Mouse (Mus musculus) MEL (cell line): ENCODE measurements around the gene Zfp85. TPM values are rescaled to one million over a fixed set of nuclear protein-coding genes. Genes with fewer than 3 reads are reported as not detected.
"Not testable (repeated sequence)": the region's sequence is repeated elsewhere in the genome, so short reads cannot be mapped to it uniquely, and the experiment has no call there.

Experiments used
- DNase-seq: peaks from one replicate; pipeline ENCODE4 v3.0.0; 2011; ENCODE audit warnings: low read depth, low spot score
- H3K27ac ChIP-seq: 2 replicates; pipeline ENCODE4 v1.5.1; 2012; ENCODE audit warnings: low read depth, mild to moderate bottlenecking, control low read depth, low read length, moderate library complexity; ENCODE audit not compliant: control insufficient read depth
- H3K27me3 ChIP-seq, 2 experiments: fragments of 150-350 bp in 1 of 2; sonication (generic) in 1 of 2; 2 replicates each; pipeline ENCODE4 v1.6.1; 2012; ENCODE audit warnings: low read length in 2 of 2, mild to moderate bottlenecking in 2 of 2, improper control_type of control experiment in 1 of 2, moderate library complexity in 1 of 2; ENCODE audit not compliant: insufficient read depth in 2 of 2, control insufficient read depth in 1 of 2
- H3K36me3 ChIP-seq, 2 experiments: 2 replicates each; pipeline ENCODE4 v1.6.1; 2012 to 2014; ENCODE audit warnings: low read length in 2 of 2, improper control_type of control experiment in 1 of 2, inconsistent platforms in 1 of 2, mild to moderate bottlenecking in 1 of 2; ENCODE audit not compliant: insufficient read depth in 2 of 2, control insufficient read depth in 1 of 2
- H3K4me1 ChIP-seq, 2 experiments: fragments of 150-350 bp in 1 of 2; sonication (generic) in 1 of 2; 2 replicates each; pipeline ENCODE4 v1.6.1; 2012; ENCODE audit warnings: low read length in 2 of 2, improper control_type of control experiment in 1 of 2, mild to moderate bottlenecking in 1 of 2; ENCODE audit not compliant: insufficient read depth in 2 of 2, control insufficient read depth in 1 of 2
- H3K4me3 ChIP-seq, 2 experiments: fragments of 150-350 bp in 1 of 2; sonication (generic) in 1 of 2; 2 replicates each; pipeline ENCODE4 v1.5.1; 2012; ENCODE audit warnings: low read depth in 2 of 2, low read length in 2 of 2, mild to moderate bottlenecking in 2 of 2, moderate library complexity in 2 of 2, control low read depth in 1 of 2, improper control_type of control experiment in 1 of 2; ENCODE audit not compliant: control insufficient read depth in 1 of 2, insufficient read depth in 1 of 2
- H3K79me2 ChIP-seq: 2 replicates; pipeline ENCODE4 v1.6.1; 2012; ENCODE audit warnings: mild to moderate bottlenecking, low read length, moderate library complexity; ENCODE audit not compliant: control insufficient read depth, poor library complexity, insufficient read depth
- H3K9ac ChIP-seq: 2 replicates; pipeline ENCODE4 v1.6.1; 2012; ENCODE audit warnings: low read depth, mild to moderate bottlenecking, control low read depth, low read length, moderate library complexity; ENCODE audit not compliant: control insufficient read depth, poor library complexity, severe bottlenecking
- H3K9me3 ChIP-seq: fragments of 150-350 bp; sonication (generic); replicated peaks from 2 replicates; pipeline ENCODE4 v1.6.1; 2012; ENCODE audit warnings: mild to moderate bottlenecking, low read length, improper control_type of control experiment, moderate library complexity; ENCODE audit not compliant: insufficient read depth
- CHD1 ChIP-seq: IDR thresholded peaks from 2 replicates; pipeline ENCODE4 v1.6.1; 2012; ENCODE audit warnings: low read depth, mild to moderate bottlenecking, inconsistent platforms, low read length, improper control_type of control experiment
- E2F4 ChIP-seq: IDR thresholded peaks from 2 replicates; pipeline ENCODE4 v1.6.1; 2011; ENCODE audit warnings: low read depth, low read length, improper control_type of control experiment, borderline replicate concordance
- ELF1 ChIP-seq: IDR thresholded peaks from 2 replicates; pipeline ENCODE4 v1.6.1; 2014; ENCODE audit warnings: low read depth, mild to moderate bottlenecking, inconsistent platforms, low read length, improper control_type of control experiment, moderate library complexity
- EP300 ChIP-seq, 2 experiments: IDR thresholded peaks; 2 replicates each; pipeline ENCODE4 v1.6.1; 2011; ENCODE audit warnings: improper control_type of control experiment in 2 of 2, low read length in 2 of 2, low read depth in 1 of 2, mild to moderate bottlenecking in 1 of 2
- ETS1 ChIP-seq: IDR thresholded peaks from 2 replicates; pipeline ENCODE4 v1.6.1; 2012; ENCODE audit warnings: low read depth, mild to moderate bottlenecking, inconsistent platforms, low read length, improper control_type of control experiment, moderate library complexity
- JUND ChIP-seq: IDR thresholded peaks from 2 replicates; pipeline ENCODE4 v1.6.1; 2011; ENCODE audit warnings: low read depth, mild to moderate bottlenecking, improper control_type of control experiment, low read length
- MYB ChIP-seq: IDR thresholded peaks from 2 replicates; pipeline ENCODE4 v1.6.1; 2011; ENCODE audit warnings: mild to moderate bottlenecking, low read depth, low read length, improper control_type of control experiment
- POLR2A ChIP-seq, 2 experiments: IDR thresholded peaks; 2 replicates each; pipeline ENCODE4 v1.6.1; 2011 to 2012; ENCODE audit warnings: low read length in 2 of 2, mild to moderate bottlenecking in 2 of 2, control low read depth in 1 of 2, improper control_type of control experiment in 1 of 2, low read depth in 1 of 2, moderate library complexity in 1 of 2; ENCODE audit not compliant: control insufficient read depth in 1 of 2, insufficient read depth in 1 of 2, poor library complexity in 1 of 2
- POLR2AphosphoS2 ChIP-seq: IDR thresholded peaks from 2 replicates; pipeline ENCODE4 v1.6.1; 2011; ENCODE audit warnings: low read length, improper control_type of control experiment
- RAD21 ChIP-seq: IDR thresholded peaks from 2 replicates; pipeline ENCODE4 v1.6.1; 2011; ENCODE audit warnings: mild to moderate bottlenecking, low read depth, low read length, improper control_type of control experiment
- RCOR1 ChIP-seq: IDR thresholded peaks from 2 replicates; pipeline ENCODE4 v1.6.1; 2012; ENCODE audit warnings: low read depth, mild to moderate bottlenecking, inconsistent platforms, low read length, improper control_type of control experiment
- SMC3 ChIP-seq: IDR thresholded peaks from 2 replicates; pipeline ENCODE4 v1.6.1; 2011; ENCODE audit warnings: low read depth, low read length, improper control_type of control experiment
- TAL1 ChIP-seq: IDR thresholded peaks from 2 replicates; pipeline ENCODE4 v1.6.1; 2012; ENCODE audit warnings: mild to moderate bottlenecking, inconsistent platforms, low read length, moderate library complexity, mixed read lengths
- TBP ChIP-seq: IDR thresholded peaks from 2 replicates; pipeline ENCODE4 v1.8.0; 2011; ENCODE audit warnings: low read depth, low read length, improper control_type of control experiment
- TCF12 ChIP-seq: IDR thresholded peaks from 2 replicates; pipeline ENCODE4 v1.6.1; 2014; ENCODE audit warnings: low read depth, mild to moderate bottlenecking, inconsistent platforms, low read length, improper control_type of control experiment, moderate library complexity
- UBTF ChIP-seq: IDR thresholded peaks from 2 replicates; pipeline ENCODE4 v1.6.1; 2012; ENCODE audit warnings: low read depth, mild to moderate bottlenecking, inconsistent platforms, low read length, improper control_type of control experiment, moderate library complexity, borderline replicate concordance; ENCODE audit not compliant: insufficient read depth
- USF2 ChIP-seq, 2 experiments: IDR thresholded peaks; 2 replicates each; pipeline ENCODE4 v1.6.1; 2011 to 2012; ENCODE audit warnings: improper control_type of control experiment in 2 of 2, low read length in 2 of 2, borderline replicate concordance in 1 of 2, inconsistent platforms in 1 of 2, low read depth in 1 of 2, mild to moderate bottlenecking in 1 of 2; ENCODE audit not compliant: insufficient read depth in 1 of 2
- ZMIZ1 ChIP-seq: IDR thresholded peaks from 2 replicates; pipeline ENCODE4 v1.6.1; 2012; ENCODE audit warnings: low read depth, mild to moderate bottlenecking, inconsistent platforms, low read length, improper control_type of control experiment, moderate library complexity
- polyA plus RNA-seq, 2 experiments: library from polyadenylated mRNA; stranded (reverse) in 1 of 2; unstranded in 1 of 2; fragments of >175 nt in 1 of 2; fragments of >200 nt in 1 of 2; gene quantifications; 2 replicates each; pipeline versions ENCODE4 v1.2.1 to v1.2.4; 2012; ENCODE audit warnings: low replicate concordance in 2 of 2, low read depth in 1 of 2; ENCODE audit not compliant: insufficient read length in 2 of 2, insufficient read depth in 1 of 2, missing spikeins in 1 of 2
- total RNA-seq: library from RNA; depleted of rRNA; stranded (reverse); fragments of 300-350 nt; gene quantifications from 2 replicates; pipeline ENCODE4 v1.2.3, GENCODE M21; 2012

Gene Zfp85
- total and polyA plus RNA-seq, 3 experiments = 1.6 to 2.1 TPM; not detected in 1

DNA sequence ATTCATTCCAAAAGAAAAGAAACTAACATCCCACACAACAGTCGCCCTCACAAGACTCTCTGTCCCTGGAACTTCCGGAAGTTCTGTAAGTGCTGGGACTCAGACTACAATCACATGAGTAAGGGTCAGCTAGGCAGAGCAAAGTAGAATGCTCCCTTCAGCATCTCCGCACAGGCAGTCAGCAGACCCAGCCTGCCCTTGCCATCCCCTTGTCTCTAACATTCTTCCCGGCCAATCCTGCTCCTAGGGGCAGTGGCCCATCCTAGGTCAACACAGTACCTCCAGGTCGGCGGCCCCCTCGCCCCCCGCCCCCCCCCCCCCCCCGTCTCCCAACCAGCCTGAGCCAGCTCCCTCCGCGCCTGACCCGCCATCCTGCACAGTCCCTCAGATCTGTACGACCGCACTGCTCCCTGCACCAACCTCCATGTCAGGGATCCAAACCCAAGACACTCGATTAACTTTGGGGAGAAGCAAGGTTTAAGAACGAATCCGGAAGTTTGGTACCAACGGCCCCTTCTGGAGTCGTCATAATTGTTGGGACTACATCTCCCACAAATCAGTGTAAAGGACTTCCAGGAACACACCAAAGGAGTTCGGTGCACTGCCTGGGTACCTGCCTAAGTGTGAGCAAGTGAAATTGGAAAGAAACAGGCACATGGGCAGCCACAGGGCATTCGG lies 26.2 kb downstream of the Zfp85 start, which contains the start of gene Zfp65:
Zfp65 (minus strand) TSS at position 533 of the 678 bp plus-strand sequence.
- H3K79me2 ChIP-seq = peaks cover 2% of the 10 kb centered on the region; the same call in 1 of the 2 replicates
- no peaks in the 10 kb centered on the region for H3K9me3 ChIP-seq
- no peak within 1 kb of the TSS for H3K4me3 ChIP-seq
- TF ChIP-seq EP300 (IDR thresholded peaks at IDR 0.05; ENCODE audit: low read depth in 1 of 2, low read length in 2 of 2) (no peak), RAD21 (no peak), ZMIZ1 (no peak), POLR2A (IDR thresholded peaks at IDR 0.05; ENCODE audit: control insufficient read depth in 1 of 2, insufficient read depth in 1 of 2, low read depth in 1 of 2, low read length in 2 of 2, poor library complexity in 1 of 2) (no peak), TBP (no peak), TCF12 (no peak), JUND (no peak), USF2 (IDR thresholded peaks at IDR 0.05; ENCODE audit: borderline replicate concordance in 1 of 2, insufficient read depth in 1 of 2, low read depth in 1 of 2, low read length in 2 of 2) (no peak), SMC3 (no peak), RCOR1 (no peak), CHD1 (no peak), MYB (no peak), ETS1 (no peak), POLR2AphosphoS2 (no peak), E2F4 (no peak), ELF1 (no peak), UBTF (no peak), TAL1 (no peak)
- H3K27me3 ChIP-seq = no peaks in the 10 kb centered on the region
- no peaks in the 10 kb centered on the region for H3K36me3 ChIP-seq
- no peak within 1 kb of the TSS for H3K9ac ChIP-seq
- no peaks in the 10 kb centered on the region for H3K4me1 ChIP-seq
- no peak for DNase-seq
- no peak within 1 kb of the TSS for H3K27ac ChIP-seq

DNA sequence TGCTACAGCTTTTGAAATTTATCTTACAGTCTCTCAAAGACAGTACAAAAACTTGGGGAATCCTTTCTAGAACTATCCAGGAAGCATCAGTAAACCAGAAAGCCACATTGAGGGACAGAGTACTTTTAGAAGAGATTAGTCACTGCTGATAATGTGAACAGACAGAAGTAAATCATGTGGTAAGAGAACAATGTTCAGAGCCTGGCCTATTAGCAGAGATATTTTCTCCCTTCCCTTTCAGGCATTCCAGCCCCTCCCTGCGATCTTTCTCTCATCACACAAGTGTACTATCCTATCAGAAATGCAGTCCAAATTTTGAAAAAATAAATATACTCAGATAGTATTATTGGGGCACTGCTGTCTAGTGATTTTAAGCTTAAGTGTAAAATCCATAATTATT lies 26.9 kb downstream of the Zfp85 start:
- no peak overlapping the region for H3K27ac ChIP-seq
- H3K9ac ChIP-seq = no peak overlapping the region
- DNase-seq = no peak
- H3K9me3 ChIP-seq = no peaks in the 10 kb centered on the region
- H3K27me3 ChIP-seq = no peaks in the 10 kb centered on the region
- no peaks in the 10 kb centered on the region for H3K4me1 ChIP-seq
- no peak for TF ChIP-seq TAL1
- H3K4me3 ChIP-seq = no peak overlapping the region
- H3K79me2 ChIP-seq = peaks cover 2% of the 10 kb centered on the region; the same call in 1 of the 2 replicates
- no peaks in the 10 kb centered on the region for H3K36me3 ChIP-seq

DNA sequence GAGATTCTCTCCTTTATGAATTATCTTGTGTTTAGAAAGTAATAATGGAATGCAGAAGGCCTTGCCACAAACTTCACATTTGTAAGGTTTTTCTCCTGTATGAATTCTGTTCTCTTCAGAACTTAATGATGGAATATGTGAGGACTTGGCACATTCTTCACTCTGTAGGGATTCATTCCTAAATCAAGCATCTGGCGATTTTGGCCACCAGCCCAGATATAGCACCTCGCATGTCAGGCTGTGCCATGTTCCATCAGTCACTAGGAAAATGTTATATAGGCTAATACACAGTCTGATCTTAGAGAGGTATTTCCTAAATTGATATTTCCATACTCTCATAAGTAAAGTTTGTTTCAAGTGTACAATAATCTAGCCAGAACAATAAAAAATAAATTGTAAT lies 29.7 kb downstream of the Zfp85 start:
- H3K36me3 ChIP-seq, H3K9ac ChIP-seq, DNase-seq, H3K9me3 ChIP-seq, H3K4me3 ChIP-seq, H3K4me1 ChIP-seq, H3K27me3 ChIP-seq, H3K79me2 ChIP-seq, H3K27ac ChIP-seq: not testable (repeated sequence)
